Mouse (Mus musculus) heart, embryonic 15.5 days (tissue): Measurements from ENCODE around the gene Chst8. TPM values are rescaled to one million over a fixed set of nuclear protein-coding genes. Genes with fewer than 3 reads are reported as not detected.

ENCODE experiments used
- ATAC-seq: fragments of 200-750 bp; cut with Nextera tagmentation; replicated peaks from 2 replicates; pipeline ENCODE4 v1.8.0; 2017; ENCODE audit warnings: low read depth, moderate TSS enrichment; ENCODE audit not compliant: insufficient number of reproducible peaks, insufficient read depth, low FRiP score
- H3K27ac ChIP-seq: fragments of 300-500 bp; sonication (generic); 2 replicates; pipeline ENCODE4 v1.5.1; 2015; ENCODE audit warnings: mild to moderate bottlenecking, inconsistent platforms
- H3K27me3 ChIP-seq: fragments of 300-500 bp; sonication (generic); 2 replicates; pipeline ENCODE4 v1.6.1; 2015; ENCODE audit warnings: inconsistent platforms
- H3K36me3 ChIP-seq: fragments of 300-500 bp; sonication (generic); 2 replicates; pipeline ENCODE4 v1.6.1; 2015; ENCODE audit warnings: mild to moderate bottlenecking, inconsistent platforms
- H3K4me1 ChIP-seq: fragments of 300-500 bp; sonication (generic); replicated peaks from 2 replicates; pipeline ENCODE4 v1.6.1; 2015; ENCODE audit warnings: inconsistent platforms
- H3K4me2 ChIP-seq: fragments of 300-500 bp; sonication (generic); 2 replicates; pipeline ENCODE4 v1.6.1; 2015; ENCODE audit warnings: inconsistent platforms, mild to moderate bottlenecking, moderate library complexity
- H3K4me3 ChIP-seq: fragments of 300-500 bp; sonication (generic); 2 replicates; pipeline ENCODE4 v1.5.1; 2015; ENCODE audit warnings: mild to moderate bottlenecking, inconsistent platforms
- H3K9ac ChIP-seq: fragments of 300-500 bp; sonication (generic); 2 replicates; pipeline ENCODE4 v1.6.1; 2015; ENCODE audit warnings: mild to moderate bottlenecking, inconsistent platforms
- H3K9me3 ChIP-seq: fragments of 300-500 bp; sonication (generic); replicated peaks from 2 replicates; pipeline ENCODE4 v1.6.1; 2016; ENCODE audit warnings: inconsistent platforms
- WGBS: fragments of 180-500 bp; shearing (Covaris S2); methylation state at CpG from one replicate; pipeline ENCODE4 v1.1.7; 2015; ENCODE audit warnings: mixed read lengths; 5-methylcytosine and 5-hydroxymethylcytosine counted together
- polyA plus RNA-seq: library from polyadenylated mRNA; unstranded; fragments of >200 nt; fragmentation: Nextera tagmentation; extraction: Ambion mirVana; gene quantifications from 2 replicates; pipeline ENCODE4 v1.2.1, GENCODE M21; 2015

Gene Chst8
- polyA plus RNA-seq: 0.44 and 1.3 TPM in 2 replicates

DNA sequence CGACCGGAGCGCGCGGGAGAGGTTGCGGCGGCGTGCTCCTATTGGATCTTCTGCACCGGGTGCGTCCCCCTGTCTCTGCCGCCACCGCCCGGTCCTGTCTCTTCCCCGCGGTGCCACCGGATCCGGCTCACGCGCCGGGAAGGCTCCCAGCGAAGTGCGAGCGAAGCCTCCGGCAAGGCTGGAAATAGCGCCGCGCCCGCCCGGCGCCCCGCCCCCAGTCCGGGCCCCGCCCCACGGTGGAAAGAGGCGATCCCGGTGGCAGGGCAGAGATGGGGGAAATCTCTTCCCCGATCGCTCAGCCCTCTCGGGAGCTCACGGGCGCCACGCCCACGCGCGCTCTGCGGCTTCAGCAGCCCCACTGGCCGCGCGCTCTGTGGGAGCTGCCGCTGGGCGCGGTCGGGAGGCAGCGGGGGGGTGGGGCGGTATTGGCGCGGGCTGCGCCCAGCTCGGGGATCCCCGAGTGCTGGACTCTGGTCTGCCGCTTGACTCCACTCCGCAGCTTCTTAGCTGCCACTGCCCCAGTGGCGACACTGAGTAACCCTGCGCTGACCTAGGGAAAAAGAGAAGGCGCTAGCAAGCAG lies at the start of gene Chst8:
Chst8 (minus strand) TSS at position 181 of the 581 bp plus-strand sequence.
- WGBS: under 1% methylated on average over 57 of the region's 65 CpGs
- Histone ChIP-seq H3K4me3 (peak within 1 kb of the TSS; percentile 72), H3K9me3 (no peaks in the 10 kb centered on the region), H3K27me3 (peaks cover 77% of the 10 kb centered on the region), H3K4me2 (peak within 1 kb of the TSS; percentile 96), H3K27ac (no peak within 1 kb of the TSS), H3K9ac (peak within 1 kb of the TSS; percentile 46), H3K4me1 (peaks cover 20% of the 10 kb centered on the region), H3K36me3 (no peaks in the 10 kb centered on the region)
- ATAC-seq: peak; percentile 74

DNA sequence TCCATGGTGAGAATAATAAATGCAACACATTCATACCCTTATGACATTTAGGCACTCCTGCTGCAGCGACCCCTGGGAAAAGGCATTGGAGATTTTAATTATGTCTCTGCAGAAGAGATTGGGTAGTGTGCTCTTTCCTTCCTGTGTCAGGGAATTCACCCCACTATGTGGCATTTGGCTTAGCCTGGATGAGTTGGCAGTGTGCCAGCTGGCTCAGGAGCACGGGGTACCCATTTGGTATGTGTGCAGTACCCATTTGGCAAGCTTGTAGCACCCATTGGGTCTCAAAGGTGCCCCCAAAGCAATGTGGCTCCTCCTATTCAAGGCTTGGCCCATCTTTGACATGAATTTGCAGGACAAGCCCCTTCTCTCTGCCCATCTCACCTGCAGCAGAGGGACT lies 45.8 kb upstream of the Chst8 start:
- no peak overlapping the region for H3K4me3 ChIP-seq
- WGBS: 66% methylated on average over 2 of the region's 2 CpGs
- H3K9me3 ChIP-seq: no peaks in the 10 kb centered on the region
- no peak overlapping the region for H3K9ac ChIP-seq
- H3K36me3 ChIP-seq: no peaks in the 10 kb centered on the region
- H3K4me2 ChIP-seq: no peak overlapping the region
- H3K4me1 ChIP-seq: no peaks in the 10 kb centered on the region
- H3K27ac ChIP-seq: no peak overlapping the region
- ATAC-seq: no peak
- no peaks in the 10 kb centered on the region for H3K27me3 ChIP-seq

DNA sequence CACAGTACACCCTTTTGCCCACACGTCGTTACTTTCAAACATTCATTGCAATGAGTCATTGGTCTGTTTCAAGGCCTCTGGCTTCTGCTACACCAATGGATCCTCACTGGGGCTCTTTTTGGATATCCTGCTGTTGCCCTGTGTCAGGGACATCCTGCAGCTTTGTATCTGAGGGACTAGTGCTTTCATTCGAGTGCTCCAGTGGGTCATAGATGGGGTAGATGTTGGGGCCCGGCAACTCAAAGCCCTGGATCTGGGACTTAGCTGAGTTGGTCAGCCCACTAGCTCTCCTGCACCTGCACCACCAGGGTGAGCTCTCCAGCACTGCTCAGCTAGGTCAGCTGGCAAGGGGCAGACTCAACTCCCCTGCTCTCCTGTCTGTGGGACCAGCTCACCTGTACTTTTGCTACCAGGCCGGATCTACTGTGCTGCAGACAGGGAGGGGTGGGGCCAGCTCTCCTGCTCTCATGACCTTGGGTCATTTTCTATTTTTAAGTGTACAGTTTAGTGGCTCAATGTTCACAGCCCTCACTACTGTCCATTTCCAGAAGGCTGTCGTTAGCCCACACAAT lies 42.4 kb upstream of the Chst8 start:
- no peak for ATAC-seq
- Histone ChIP-seq H3K9me3 (no peaks in the 10 kb centered on the region), H3K4me2 (no peak overlapping the region), H3K4me1 (no peaks in the 10 kb centered on the region), H3K9ac (no peak overlapping the region), H3K27ac (no peak overlapping the region), H3K36me3 (no peaks in the 10 kb centered on the region), H3K4me3 (no peak overlapping the region), H3K27me3 (no peaks in the 10 kb centered on the region)
- 63% methylated on average over 6 of the region's 6 CpGs for WGBS

DNA sequence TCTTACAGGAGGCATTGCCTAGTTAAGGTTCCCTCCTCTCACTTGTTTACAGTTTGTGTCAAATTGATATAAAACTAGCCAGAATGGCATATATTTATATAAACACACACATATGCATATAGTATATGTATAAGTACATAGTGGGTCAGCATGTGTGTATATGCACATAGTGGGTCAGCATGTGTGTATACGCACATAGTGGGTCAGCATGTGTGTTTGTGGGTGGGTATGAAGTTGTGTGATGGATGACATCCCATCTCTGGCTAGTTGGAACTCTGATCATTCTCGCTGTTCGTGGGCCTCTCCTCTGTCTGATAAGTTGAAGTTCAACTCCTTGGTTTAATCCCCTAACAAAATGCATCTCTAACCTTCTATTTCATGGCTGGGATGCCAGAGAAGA lies 40.9 kb upstream of the Chst8 start:
- Histone ChIP-seq H3K4me3 (no peak overlapping the region), H3K9me3 (no peaks in the 10 kb centered on the region), H3K9ac (no peak overlapping the region), H3K4me1 (no peaks in the 10 kb centered on the region), H3K36me3 (no peaks in the 10 kb centered on the region), H3K4me2 (no peak overlapping the region), H3K27ac (no peak overlapping the region), H3K27me3 (no peaks in the 10 kb centered on the region)
- no peak for ATAC-seq
- WGBS: 80% methylated on average over 3 of the region's 3 CpGs

DNA sequence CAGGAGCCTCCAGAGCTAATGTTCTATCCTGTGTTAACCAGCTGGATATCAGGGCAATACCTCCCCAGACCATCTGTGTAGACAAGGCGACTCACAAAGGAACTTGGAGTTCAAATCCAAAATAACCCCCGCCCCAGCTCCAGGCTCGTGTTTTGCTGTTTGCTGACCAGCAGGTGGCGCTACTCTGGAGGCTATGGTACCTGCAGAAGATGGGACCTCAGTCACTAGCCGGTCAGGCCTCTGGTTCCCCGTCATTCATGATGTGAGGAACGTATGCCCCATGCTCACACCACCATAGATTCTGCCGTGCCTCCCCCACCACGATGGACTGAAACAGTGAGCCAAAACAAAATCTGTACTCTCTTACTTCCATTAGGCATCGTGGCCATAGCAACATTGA lies 37.1 kb upstream of the Chst8 start:
- Histone ChIP-seq H3K4me3 (no peak overlapping the region), H3K27ac (no peak overlapping the region), H3K4me2 (no peak overlapping the region), H3K4me1 (no peaks in the 10 kb centered on the region), H3K9me3 (no peaks in the 10 kb centered on the region), H3K36me3 (no peaks in the 10 kb centered on the region), H3K9ac (no peak overlapping the region), H3K27me3 (no peaks in the 10 kb centered on the region)
- no peak for ATAC-seq
- 32% methylated on average over 10 of the region's 10 CpGs for WGBS

DNA sequence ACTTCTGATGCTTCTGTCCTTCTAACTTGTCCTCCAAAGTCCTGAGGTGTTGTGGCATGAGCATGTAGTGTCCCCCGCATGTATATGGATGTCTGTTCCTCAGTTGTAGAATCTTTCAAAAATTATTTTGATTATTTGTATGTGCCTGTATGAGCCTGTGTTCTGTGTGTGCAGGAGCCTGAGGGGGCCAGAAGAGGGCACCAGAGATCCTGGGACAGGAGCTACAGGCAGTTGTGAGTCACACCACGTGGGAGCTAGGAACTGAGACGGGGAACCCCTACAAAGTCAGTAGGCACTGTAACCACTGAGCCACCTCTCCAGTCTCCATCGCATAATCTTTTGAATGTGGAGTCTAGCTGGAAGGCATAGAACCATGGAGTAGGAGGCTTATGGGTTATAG lies 36.3 kb upstream of the Chst8 start:
- Histone ChIP-seq H3K4me2 (no peak overlapping the region), H3K27me3 (no peaks in the 10 kb centered on the region), H3K9me3 (no peaks in the 10 kb centered on the region), H3K4me1 (no peaks in the 10 kb centered on the region), H3K27ac (no peak overlapping the region), H3K9ac (no peak overlapping the region), H3K4me3 (no peak overlapping the region), H3K36me3 (no peaks in the 10 kb centered on the region)
- WGBS: 87% methylated on average over 4 of the region's 4 CpGs
- ATAC-seq: no peak

DNA sequence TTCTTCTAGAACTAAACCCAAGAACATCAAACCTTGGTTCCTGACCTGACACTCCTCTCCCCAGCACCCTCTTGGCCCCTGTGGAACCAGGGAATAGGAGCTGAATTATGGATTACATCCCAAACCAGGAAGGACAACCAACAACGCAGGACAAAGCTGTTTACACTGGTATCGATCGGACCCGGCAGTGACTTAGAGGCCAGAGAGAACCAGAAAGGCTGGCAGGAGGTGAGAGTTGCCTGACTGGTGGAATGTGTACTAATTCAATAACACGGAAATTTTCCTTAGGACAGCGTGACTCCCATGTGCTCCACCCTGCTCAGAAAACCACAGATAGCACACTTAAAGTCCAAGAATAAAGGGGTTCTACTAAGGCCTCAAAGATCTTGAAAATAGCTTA lies 35.4 kb upstream of the Chst8 start:
- Histone ChIP-seq H3K4me2 (no peak overlapping the region), H3K4me3 (no peak overlapping the region), H3K9me3 (no peaks in the 10 kb centered on the region), H3K27ac (no peak overlapping the region), H3K4me1 (no peaks in the 10 kb centered on the region), H3K36me3 (no peaks in the 10 kb centered on the region), H3K9ac (no peak overlapping the region), H3K27me3 (no peaks in the 10 kb centered on the region)
- WGBS: 85% methylated on average over 6 of the region's 6 CpGs
- no peak for ATAC-seq

DNA sequence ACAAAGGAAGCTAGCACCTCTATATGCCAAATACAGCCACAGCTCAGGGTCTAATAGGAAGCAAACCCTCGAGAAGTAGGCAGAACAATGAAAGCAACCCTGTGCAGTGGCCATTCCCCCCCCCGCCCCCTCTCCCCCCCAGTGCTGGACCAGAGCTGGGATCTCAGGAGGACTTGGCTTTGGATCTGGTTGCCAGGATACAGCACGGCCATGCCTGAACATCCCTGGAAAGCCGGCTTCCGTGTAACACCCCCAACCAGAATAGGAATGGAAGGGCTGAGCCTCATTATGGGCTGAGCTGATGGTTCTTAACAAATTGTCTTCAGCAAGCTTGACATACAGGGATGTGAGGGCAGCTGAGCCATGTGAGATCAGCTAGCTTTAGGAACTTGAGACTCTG lies 34.9 kb upstream of the Chst8 start:
- H3K4me2 ChIP-seq: no peak overlapping the region
- no peaks in the 10 kb centered on the region for H3K4me1 ChIP-seq
- no peak for ATAC-seq
- no peak overlapping the region for H3K27ac ChIP-seq
- no peaks in the 10 kb centered on the region for H3K9me3 ChIP-seq
- H3K4me3 ChIP-seq: no peak overlapping the region
- WGBS: 58% methylated on average over 5 of the region's 5 CpGs
- H3K9ac ChIP-seq: no peak overlapping the region
- no peaks in the 10 kb centered on the region for H3K27me3 ChIP-seq
- no peaks in the 10 kb centered on the region for H3K36me3 ChIP-seq

DNA sequence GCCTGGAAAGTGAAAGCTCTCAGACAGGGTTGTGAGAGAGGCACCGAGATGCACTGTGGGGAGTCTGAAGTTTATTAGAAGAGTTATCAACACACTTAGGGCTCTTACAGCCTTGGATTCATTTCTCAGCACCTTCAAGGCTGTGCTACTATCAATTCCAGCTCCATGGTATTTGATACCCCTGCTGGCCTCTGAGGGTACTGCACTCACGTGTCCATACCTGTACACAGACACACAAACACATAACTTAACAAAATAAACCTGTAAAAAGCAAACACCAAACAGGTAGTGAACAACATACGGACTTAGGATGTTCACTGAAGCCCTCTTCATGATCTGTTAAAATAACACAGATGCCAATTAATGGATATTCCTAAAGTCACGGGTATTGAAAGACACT lies 26.2 kb upstream of the Chst8 start:
- Histone ChIP-seq H3K4me1 (no peaks in the 10 kb centered on the region), H3K36me3 (no peaks in the 10 kb centered on the region), H3K9me3 (no peaks in the 10 kb centered on the region), H3K27me3 (no peaks in the 10 kb centered on the region), H3K27ac (no peak overlapping the region), H3K9ac (no peak overlapping the region), H3K4me2 (no peak overlapping the region), H3K4me3 (no peak overlapping the region)
- ATAC-seq: no peak
- WGBS: 85% methylated on average over 4 of the region's 4 CpGs

DNA sequence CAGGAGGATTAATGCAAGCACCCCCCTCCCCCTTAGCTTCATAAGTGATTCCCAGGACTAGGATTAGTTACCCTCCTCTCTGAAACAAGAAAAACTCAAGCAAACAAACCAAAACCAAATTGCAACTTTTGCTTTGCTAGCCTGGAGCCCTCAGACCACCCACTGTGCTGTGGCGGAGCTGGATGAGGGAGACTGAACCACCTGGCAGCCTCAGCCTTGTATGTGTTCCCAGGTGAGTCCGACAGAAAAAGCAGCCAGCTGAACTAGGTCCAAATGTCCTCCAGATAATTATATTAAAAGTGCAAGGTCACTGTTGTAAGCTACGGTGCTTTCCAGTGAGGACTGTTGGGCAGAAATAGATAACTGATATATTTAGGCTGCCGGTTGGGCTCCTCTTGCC lies 25.7 kb upstream of the Chst8 start:
- Histone ChIP-seq H3K27ac (no peak overlapping the region), H3K36me3 (no peaks in the 10 kb centered on the region), H3K4me3 (no peak overlapping the region), H3K9ac (no peak overlapping the region), H3K27me3 (no peaks in the 10 kb centered on the region), H3K4me1 (no peaks in the 10 kb centered on the region), H3K9me3 (no peaks in the 10 kb centered on the region), H3K4me2 (no peak overlapping the region)
- 71% methylated on average over 4 of the region's 4 CpGs for WGBS
- no peak for ATAC-seq

DNA sequence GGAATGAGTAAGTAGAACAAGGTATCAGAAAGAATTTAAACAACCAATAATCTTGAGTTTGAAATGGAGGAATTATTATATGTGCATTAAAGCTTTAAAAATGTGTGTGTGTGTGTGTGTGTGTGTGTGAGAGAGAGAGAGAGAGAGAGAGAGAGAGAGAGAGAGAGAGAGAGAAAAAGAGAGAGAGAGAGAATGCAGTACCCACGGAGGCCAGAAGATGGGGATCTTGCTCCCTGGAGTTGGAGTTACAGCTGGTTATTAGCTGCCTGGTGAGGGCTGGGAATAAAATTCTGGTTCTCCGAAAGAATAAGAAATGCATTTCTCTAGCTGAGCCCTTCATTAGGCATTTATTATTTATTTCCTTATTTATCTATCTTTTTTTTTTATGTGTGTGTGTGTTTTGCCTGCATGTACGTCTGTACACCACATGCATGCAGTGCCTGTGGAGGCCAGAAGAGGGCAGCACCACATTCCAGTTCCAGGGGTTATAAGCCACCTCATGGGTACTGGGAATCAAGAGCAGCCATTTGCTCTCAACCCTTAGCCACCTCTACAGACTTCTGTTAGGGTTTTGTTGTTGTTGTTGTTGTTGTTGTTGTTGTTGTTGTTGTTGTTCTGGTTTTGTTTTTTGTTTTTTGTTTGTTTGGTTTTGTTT lies 13.9 kb upstream of the Chst8 start:
- Histone ChIP-seq H3K4me3 (no peak overlapping the region), H3K4me2 (no peak overlapping the region), H3K36me3 (no peaks in the 10 kb centered on the region), H3K27me3 (no peaks in the 10 kb centered on the region), H3K9me3 (no peaks in the 10 kb centered on the region), H3K27ac (no peak overlapping the region), H3K9ac (no peak overlapping the region), H3K4me1 (no peaks in the 10 kb centered on the region)
- 32% methylated on average over 3 of the region's 3 CpGs for WGBS
- ATAC-seq: no peak

DNA sequence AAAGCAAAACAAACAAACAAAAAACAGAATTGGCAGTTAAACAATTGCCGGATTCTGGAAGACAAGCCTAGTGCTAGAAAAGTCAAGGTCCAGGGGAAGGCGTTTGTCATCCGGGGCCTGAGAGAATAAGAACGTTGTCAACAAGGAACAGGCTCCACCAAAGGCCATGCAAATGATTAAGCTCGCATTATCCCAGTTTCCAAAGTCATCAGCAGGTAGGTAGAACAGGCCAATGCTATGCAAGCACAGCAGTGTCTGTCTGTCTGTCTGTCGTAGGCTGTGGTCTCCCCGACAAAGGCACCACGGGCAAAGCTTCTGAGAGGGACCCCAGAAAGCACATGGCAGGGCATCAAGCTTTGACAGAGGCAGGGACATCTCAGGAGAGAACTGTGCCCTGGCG lies 9.1 kb upstream of the Chst8 start:
- ATAC-seq: no peak
- WGBS: 81% methylated on average over 9 of the region's 9 CpGs

More for the DNA sequence above, 9.1 kb upstream of the Chst8 start:
- Histone ChIP-seq H3K4me1 (no peaks in the 10 kb centered on the region), H3K27me3 (no peaks in the 10 kb centered on the region), H3K4me2 (no peak overlapping the region), H3K36me3 (no peaks in the 10 kb centered on the region), H3K4me3 (no peak overlapping the region), H3K27ac (no peak overlapping the region), H3K9me3 (no peaks in the 10 kb centered on the region), H3K9ac (no peak overlapping the region)
